Mouse (Mus musculus) lung, embryonic 15.5 days (tissue): ENCODE data around the gene Qk. TPM values are rescaled to one million over a fixed set of nuclear protein-coding genes. Genes with fewer than 3 reads are reported as not detected.
A peak's percentile ranks its signal among the peaks of the same experiment; 100 is the strongest.

Source experiments
- ATAC-seq: fragments of 200-750 bp; cut with Nextera tagmentation; 2 replicates; pipeline ENCODE4 v1.8.0; 2017; ENCODE audit warnings: moderate number of reproducible peaks, borderline replicate concordance; ENCODE audit not compliant: low FRiP score, low TSS enrichment; ENCODE audit errors: extremely low read depth
- H3K27ac ChIP-seq: fragments of 300-500 bp; sonication (generic); 2 replicates; pipeline ENCODE4 v1.5.1; 2015; ENCODE audit warnings: moderate library complexity, mild to moderate bottlenecking, inconsistent platforms
- H3K27me3 ChIP-seq: fragments of 300-500 bp; sonication (generic); 2 replicates; pipeline ENCODE4 v1.6.1; 2015; ENCODE audit warnings: inconsistent platforms
- H3K36me3 ChIP-seq: fragments of 300-500 bp; sonication (generic); 2 replicates; pipeline ENCODE4 v1.6.1; 2015; ENCODE audit warnings: inconsistent platforms
- H3K4me1 ChIP-seq: fragments of 300-500 bp; sonication (generic); 2 replicates; pipeline ENCODE4 v1.6.1; 2015; ENCODE audit warnings: inconsistent platforms
- H3K4me2 ChIP-seq: fragments of 300-500 bp; sonication (generic); 2 replicates; pipeline ENCODE4 v1.6.1; 2015; ENCODE audit warnings: inconsistent platforms, mild to moderate bottlenecking, moderate library complexity
- H3K4me3 ChIP-seq: fragments of 300-500 bp; sonication (generic); 2 replicates; pipeline ENCODE4 v1.5.1; 2015; ENCODE audit warnings: mild to moderate bottlenecking, inconsistent platforms
- H3K9ac ChIP-seq: fragments of 300-500 bp; sonication (generic); 2 replicates; pipeline ENCODE4 v1.6.1; 2015; ENCODE audit warnings: inconsistent platforms
- H3K9me3 ChIP-seq: fragments of 300-500 bp; sonication (generic); 2 replicates; pipeline ENCODE4 v1.6.1; 2016; ENCODE audit warnings: inconsistent platforms
- WGBS: fragments of 180-500 bp; shearing (Covaris S2); methylation state at CpG from one replicate; pipeline ENCODE4 v1.1.7; 2015; 5-methylcytosine and 5-hydroxymethylcytosine counted together
- polyA plus RNA-seq: library from polyadenylated mRNA; unstranded; fragments of >200 nt; fragmentation: Nextera tagmentation; extraction: Ambion mirVana; gene quantifications from 2 replicates; pipeline ENCODE4 v1.2.1, GENCODE M21; 2015

The Qk gene
- polyA plus RNA-seq, 1 experiment from 2014 or later: 33.3 TPM

DNA sequence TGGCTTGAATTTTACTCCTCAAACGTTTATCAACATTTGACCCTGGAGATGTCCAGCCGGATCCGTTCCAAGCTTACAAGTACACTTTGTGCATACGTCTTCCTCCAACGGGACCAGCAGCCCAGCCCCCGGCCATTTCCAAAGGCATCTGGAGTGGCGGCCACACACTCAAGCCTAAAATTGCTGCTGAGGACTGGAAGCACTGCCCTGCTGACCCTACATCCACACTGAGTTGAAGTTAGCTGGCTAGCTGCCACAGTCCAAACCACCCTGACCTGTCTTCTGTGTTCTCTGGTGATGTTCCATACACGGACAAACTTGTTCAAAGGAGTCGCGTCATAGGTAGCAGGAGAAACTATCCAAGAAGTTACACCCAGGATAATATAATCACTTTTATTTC is 18.6 kb upstream of the Qk start:
- H3K27ac ChIP-seq: no peak overlapping the region
- H3K4me2 ChIP-seq: no peak overlapping the region
- no peaks in the 10 kb centered on the region for H3K27me3 ChIP-seq
- no peak overlapping the region for H3K4me3 ChIP-seq
- H3K9me3 ChIP-seq: no peaks in the 10 kb centered on the region
- no peak for ATAC-seq
- H3K4me1 ChIP-seq: peaks cover 24% of the 10 kb centered on the region
- no peak overlapping the region for H3K9ac ChIP-seq
- 34% methylated on average over 10 of the region's 10 CpGs for WGBS
- no peaks in the 10 kb centered on the region for H3K36me3 ChIP-seq

GRCm38 (mm10) chr17:10336558-10336957 is 16.9 kb upstream of the Qk start:
- H3K9ac ChIP-seq: no peak overlapping the region
- H3K27me3 ChIP-seq: no peaks in the 10 kb centered on the region
- peaks cover 24% of the 10 kb centered on the region for H3K4me1 ChIP-seq
- H3K27ac ChIP-seq: no peak overlapping the region
- no peak overlapping the region for H3K4me3 ChIP-seq
- H3K36me3 ChIP-seq: no peaks in the 10 kb centered on the region
- ATAC-seq: no peak
- no peaks in the 10 kb centered on the region for H3K9me3 ChIP-seq
- WGBS: 83% methylated on average over 12 of the region's 12 CpGs
- no peak overlapping the region for H3K4me2 ChIP-seq

- no peaks in the 10 kb centered on the region for H3K27me3 ChIP-seq
- H3K4me1 ChIP-seq: peaks cover 24% of the 10 kb centered on the region
- peak; percentile 53; the same call in 1 of the 2 replicates for ATAC-seq
- H3K9me3 ChIP-seq: no peaks in the 10 kb centered on the region
- WGBS: 28% methylated on average over 16 of the region's 16 CpGs
- H3K9ac ChIP-seq: peak overlapping the region; percentile 50
- H3K4me2 ChIP-seq: peak overlapping the region; percentile 81
- peak overlapping the region; percentile 83; the same call in 1 of the 2 replicates for H3K27ac ChIP-seq
- no peaks in the 10 kb centered on the region for H3K36me3 ChIP-seq
- H3K4me3 ChIP-seq: peak overlapping the region; percentile 44
Observed at GRCm38 (mm10) chr17:10335809-10336499, 16.3 kb upstream of the Qk start.

GRCm38 (mm10) chr17:10334957-10335690 is 15.5 kb upstream of the Qk start:
- H3K27me3 ChIP-seq: no peaks in the 10 kb centered on the region
- H3K36me3 ChIP-seq: no peaks in the 10 kb centered on the region
- peak overlapping the region; percentile 44 for H3K4me3 ChIP-seq
- peak overlapping the region; percentile 83 for H3K27ac ChIP-seq
- ATAC-seq: peak; percentile 88; the same call in 1 of the 2 replicates
- H3K4me1 ChIP-seq: peaks cover 24% of the 10 kb centered on the region
- 1% methylated on average over 31 of the region's 31 CpGs for WGBS
- peak overlapping the region; percentile 50 for H3K9ac ChIP-seq
- no peaks in the 10 kb centered on the region for H3K9me3 ChIP-seq
- peak overlapping the region; percentile 81 for H3K4me2 ChIP-seq

GRCm38 (mm10) chr17:10334481-10334880 is 14.8 kb upstream of the Qk start:
- Histone ChIP-seq H3K27ac (peak overlapping the region; percentile 83), H3K4me2 (peak overlapping the region; percentile 81), H3K4me3 (peak overlapping the region; percentile 44), H3K9ac (peak overlapping the region; percentile 50), H3K36me3 (no peaks in the 10 kb centered on the region), H3K4me1 (peaks cover 24% of the 10 kb centered on the region), H3K9me3 (no peaks in the 10 kb centered on the region), H3K27me3 (no peaks in the 10 kb centered on the region)
- no peak for ATAC-seq
- WGBS: 38% methylated on average over 1 of the region's 1 CpGs

DNA sequence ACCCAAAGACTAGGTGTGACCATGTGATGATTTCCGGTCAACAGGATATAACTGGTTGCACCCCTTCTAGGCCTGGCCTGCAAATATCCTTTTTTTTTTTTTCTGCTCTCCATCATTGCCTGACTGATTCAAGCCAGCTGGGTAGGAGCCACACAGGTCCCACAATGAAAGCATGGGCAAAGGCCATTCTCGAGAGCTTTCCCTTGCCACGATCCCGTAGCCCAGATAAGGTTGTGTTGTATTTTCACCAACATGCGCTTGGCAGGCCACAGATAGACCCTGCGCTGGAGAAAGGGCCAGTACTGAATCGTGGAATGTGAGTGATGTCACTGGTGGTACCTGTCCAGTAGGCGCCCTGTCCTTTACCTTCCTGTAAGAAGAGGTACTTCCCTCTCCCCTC is 13.7 kb upstream of the Qk start:
- 85% methylated on average over 8 of the region's 8 CpGs for WGBS
- H3K36me3 ChIP-seq: no peaks in the 10 kb centered on the region
- H3K4me3 ChIP-seq: no peak overlapping the region
- H3K27ac ChIP-seq: no peak overlapping the region
- H3K4me1 ChIP-seq: peaks cover 23% of the 10 kb centered on the region
- no peaks in the 10 kb centered on the region for H3K9me3 ChIP-seq
- H3K4me2 ChIP-seq: no peak overlapping the region
- no peak for ATAC-seq
- no peak overlapping the region for H3K9ac ChIP-seq
- H3K27me3 ChIP-seq: no peaks in the 10 kb centered on the region

- Histone ChIP-seq H3K36me3 (no peaks in the 10 kb centered on the region), H3K27ac (no peak overlapping the region), H3K4me1 (peaks cover 17% of the 10 kb centered on the region), H3K9ac (no peak overlapping the region), H3K4me3 (no peak overlapping the region), H3K9me3 (no peaks in the 10 kb centered on the region), H3K4me2 (no peak overlapping the region), H3K27me3 (no peaks in the 10 kb centered on the region)
- 57% methylated on average over 3 of the region's 3 CpGs for WGBS
- no peak for ATAC-seq
Observed at GRCm38 (mm10) chr17:10332127-10332526, 12.5 kb upstream of the Qk start.

DNA sequence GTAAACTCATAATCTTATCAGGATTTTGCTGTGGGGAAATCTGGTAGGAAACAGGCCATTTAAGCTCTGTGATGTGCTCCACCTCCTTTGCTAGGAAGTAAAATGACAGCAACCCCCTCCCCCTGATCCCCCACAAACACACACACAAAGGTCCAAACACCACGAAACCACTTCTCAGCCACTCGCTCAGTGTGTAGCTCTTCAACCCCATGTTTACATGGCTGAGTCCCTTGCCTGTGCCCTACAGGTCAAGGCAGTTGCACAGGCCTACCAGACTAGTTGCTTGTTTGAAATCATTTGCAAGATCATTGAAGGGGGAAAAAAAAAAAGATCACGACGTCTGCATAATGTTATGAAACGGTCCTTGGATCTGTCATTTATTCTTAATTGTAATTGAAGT is 9.8 kb upstream of the Qk start:
- H3K4me2 ChIP-seq: no peak overlapping the region
- H3K4me3 ChIP-seq: no peak overlapping the region
- WGBS: 48% methylated on average over 5 of the region's 5 CpGs
- H3K9ac ChIP-seq: no peak overlapping the region
- no peaks in the 10 kb centered on the region for H3K27me3 ChIP-seq
- ATAC-seq: no peak
- H3K4me1 ChIP-seq: peaks cover 4% of the 10 kb centered on the region
- H3K9me3 ChIP-seq: no peaks in the 10 kb centered on the region
- no peaks in the 10 kb centered on the region for H3K36me3 ChIP-seq
- H3K27ac ChIP-seq: no peak overlapping the region

DNA sequence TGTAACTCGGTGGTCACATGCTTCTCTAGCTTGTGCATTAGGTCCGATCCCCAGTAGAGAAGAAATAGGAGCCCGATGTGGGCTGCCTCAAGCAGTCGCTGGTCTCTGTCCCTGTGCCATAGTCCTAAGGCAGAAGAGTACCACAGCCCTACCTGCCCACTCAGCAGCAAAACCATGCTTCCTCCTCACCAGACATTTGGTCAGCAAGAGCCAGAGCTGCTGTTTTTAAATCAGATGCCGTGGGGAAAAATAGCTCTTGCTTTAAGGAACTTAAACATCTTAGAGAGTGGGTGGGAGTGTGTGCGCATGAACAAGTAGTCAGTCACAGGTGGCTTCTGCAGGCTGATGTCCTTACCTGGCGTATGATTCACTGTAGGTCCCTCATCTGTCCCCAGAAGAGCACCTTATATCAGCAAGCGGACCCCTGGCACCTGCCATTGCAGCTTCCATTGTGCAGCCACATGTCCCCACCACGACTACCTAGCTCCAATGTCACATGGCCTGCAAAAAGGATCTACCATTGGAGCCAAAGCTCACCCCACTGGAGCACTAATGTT is 9.0 kb upstream of the Qk start:
- no peak overlapping the region for H3K4me2 ChIP-seq
- no peaks in the 10 kb centered on the region for H3K9me3 ChIP-seq
- no peaks in the 10 kb centered on the region for H3K27me3 ChIP-seq
- ATAC-seq: no peak
- no peak overlapping the region for H3K4me3 ChIP-seq
- no peak overlapping the region for H3K27ac ChIP-seq
- H3K36me3 ChIP-seq: no peaks in the 10 kb centered on the region
- WGBS: 84% methylated on average over 9 of the region's 9 CpGs
- no peak overlapping the region for H3K9ac ChIP-seq
- peaks cover 5% of the 10 kb centered on the region; the same call in 1 of the 2 replicates for H3K4me1 ChIP-seq

DNA sequence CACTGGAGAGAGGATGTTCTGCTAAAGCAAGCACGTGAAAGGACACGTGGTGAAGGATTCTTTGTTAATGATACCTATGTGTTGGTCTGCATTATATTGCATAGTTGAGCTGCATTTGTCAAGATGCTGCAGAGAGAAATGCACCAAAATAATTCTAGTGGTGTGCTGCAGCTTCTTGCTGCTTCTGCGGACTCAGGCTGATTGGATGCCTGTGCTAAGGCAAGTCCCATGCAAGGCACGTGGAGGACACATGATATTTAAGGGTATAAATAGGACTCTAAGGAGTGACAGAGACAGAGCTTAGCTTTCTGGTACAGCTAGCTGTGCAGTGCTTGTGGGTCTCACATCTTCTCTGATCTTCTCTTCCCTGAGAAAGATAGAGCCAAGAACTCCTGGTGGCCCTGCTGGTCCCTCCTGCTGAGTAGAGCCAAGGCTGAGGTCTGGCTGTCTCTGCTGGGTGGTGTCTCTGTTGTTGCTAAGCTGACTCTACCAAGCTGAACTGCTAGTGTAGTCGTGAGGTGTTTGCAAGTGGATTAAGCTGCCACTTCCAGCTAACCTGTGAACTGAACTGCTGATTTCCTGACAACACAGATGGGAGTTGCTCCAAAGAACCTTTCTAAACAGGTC is 8.0 kb upstream of the Qk start:
- H3K4me1 ChIP-seq: peaks cover 8% of the 10 kb centered on the region; the same call in 1 of the 2 replicates
- no peaks in the 10 kb centered on the region for H3K36me3 ChIP-seq
- no peak for ATAC-seq
- H3K9ac ChIP-seq: no peak overlapping the region
- no peaks in the 10 kb centered on the region for H3K27me3 ChIP-seq
- no peaks in the 10 kb centered on the region for H3K9me3 ChIP-seq
- 76% methylated on average over 5 of the region's 5 CpGs for WGBS
- H3K4me2 ChIP-seq: no peak overlapping the region
- no peak overlapping the region for H3K27ac ChIP-seq
- H3K4me3 ChIP-seq: no peak overlapping the region

- 51% methylated on average over 3 of the region's 3 CpGs for WGBS
- Histone ChIP-seq H3K4me3 (no peak overlapping the region), H3K36me3 (no peaks in the 10 kb centered on the region), H3K4me2 (no peak overlapping the region), H3K9me3 (no peaks in the 10 kb centered on the region), H3K27ac (no peak overlapping the region), H3K27me3 (no peaks in the 10 kb centered on the region), H3K4me1 (peaks cover 12% of the 10 kb centered on the region; the same call in 1 of the 2 replicates), H3K9ac (no peak overlapping the region)
- peak; percentile 73 for ATAC-seq
Observed at GRCm38 (mm10) chr17:10326596-10327045, 7.0 kb upstream of the Qk start.
